Mouse (Mus musculus) liver, adult 2 months (tissue): ENCODE measurements at regions not wholly inside any gene's neighbourhood (a gene's known extent, or its start where the extent isn't known, plus 50 kb on each side); places are given as distances from the start of the nearest gene placed in this dataset.

ENCODE experiments used
- DNase-seq: peaks from one replicate; pipeline ENCODE4 v3.0.0-alpha.2; 2011; ENCODE audit warnings: low read depth, low spot score; ENCODE audit errors: extremely low read depth
- H3K27ac ChIP-seq: fragments of 200-500 bp; replicated peaks from 2 replicates; pipeline ENCODE4 v1.5.1; 2012; ENCODE audit warnings: low read depth, mild to moderate bottlenecking, control low read depth, inconsistent platforms, low read length; ENCODE audit not compliant: insufficient read depth
- H3K27me3 ChIP-seq: fragments of 200-500 bp; 2 replicates; pipeline ENCODE4 v1.6.1; 2012; ENCODE audit warnings: mild to moderate bottlenecking, moderate library complexity, low read length, inconsistent platforms; ENCODE audit not compliant: control insufficient read depth, insufficient read depth
- H3K36me3 ChIP-seq: fragments of 200-500 bp; 2 replicates; pipeline ENCODE4 v1.6.1; 2012; ENCODE audit warnings: low read length, inconsistent platforms; ENCODE audit not compliant: control insufficient read depth, insufficient read depth
- H3K4me1 ChIP-seq: fragments of 200-500 bp; 2 replicates; pipeline ENCODE4 v1.6.1; 2011; ENCODE audit warnings: low read length; ENCODE audit not compliant: control insufficient read depth, insufficient read depth
- H3K4me3 ChIP-seq: fragments of 200-500 bp; 2 replicates; pipeline ENCODE4 v1.5.1; 2011; ENCODE audit warnings: low read depth, mild to moderate bottlenecking, control low read depth, low read length, moderate library complexity; ENCODE audit not compliant: insufficient read depth
- H3K79me2 ChIP-seq: fragments of 200-500 bp; 2 replicates; pipeline ENCODE4 v1.6.1; 2012; ENCODE audit warnings: inconsistent platforms, mild to moderate bottlenecking, low read length, moderate library complexity; ENCODE audit not compliant: control insufficient read depth, insufficient read depth
- H3K9ac ChIP-seq: fragments of 200-500 bp; 2 replicates; pipeline ENCODE4 v1.6.1; 2012; ENCODE audit warnings: low read depth, mild to moderate bottlenecking, control low read depth, inconsistent platforms, low read length
- CTCF ChIP-seq: fragments of 200-500 bp; IDR thresholded peaks from 2 replicates; pipeline ENCODE4 v1.5.1; 2011; ENCODE audit warnings: low read depth, low read length, control low read depth
- POLR2A ChIP-seq: fragments of 200-500 bp; IDR thresholded peaks from 2 replicates; pipeline ENCODE4 v1.6.1; 2011; ENCODE audit warnings: low read length, control low read depth; ENCODE audit not compliant: insufficient read depth; ENCODE audit errors: extremely low read depth
- WGBS: fragments of 180-500 bp; shearing (Covaris S2); methylation state at CpG from one replicate; pipeline ENCODE4 v1.1.7; 2018; 5-methylcytosine and 5-hydroxymethylcytosine counted together

DNA sequence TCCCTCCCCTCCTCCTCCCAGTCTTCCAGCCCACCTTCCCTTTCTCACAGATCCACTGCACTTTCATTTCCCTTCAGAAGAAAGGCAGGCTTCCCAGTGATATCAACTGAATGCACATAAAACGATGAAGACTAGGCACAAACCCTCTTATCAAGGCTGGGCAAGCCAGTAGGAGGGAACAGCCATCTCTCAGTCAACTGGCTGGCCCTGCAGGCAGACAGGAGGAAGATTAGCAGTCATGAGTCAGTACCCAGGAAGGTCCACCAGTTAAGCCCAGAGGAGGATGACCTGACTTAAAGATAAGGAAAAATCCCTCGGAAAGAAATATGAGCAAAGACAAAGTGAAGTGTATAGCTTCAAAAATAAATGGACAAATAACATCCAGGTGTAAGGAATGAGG is 337.4 kb upstream of the Ube2e3 start:
- no peak overlapping the region for H3K9ac ChIP-seq
- H3K27ac ChIP-seq, result no peak overlapping the region
- WGBS, result 54% methylated on average over 2 of the region's 2 CpGs
- H3K36me3 ChIP-seq, result no peaks in the 10 kb centered on the region
- no peak for DNase-seq
- H3K4me1 ChIP-seq, result no peaks in the 10 kb centered on the region
- H3K4me3 ChIP-seq, result no peak overlapping the region
- no peaks in the 10 kb centered on the region for H3K79me2 ChIP-seq
- no peak for TF ChIP-seq POLR2A
- no peak for TF ChIP-seq CTCF
- H3K27me3 ChIP-seq, result no peaks in the 10 kb centered on the region

DNA sequence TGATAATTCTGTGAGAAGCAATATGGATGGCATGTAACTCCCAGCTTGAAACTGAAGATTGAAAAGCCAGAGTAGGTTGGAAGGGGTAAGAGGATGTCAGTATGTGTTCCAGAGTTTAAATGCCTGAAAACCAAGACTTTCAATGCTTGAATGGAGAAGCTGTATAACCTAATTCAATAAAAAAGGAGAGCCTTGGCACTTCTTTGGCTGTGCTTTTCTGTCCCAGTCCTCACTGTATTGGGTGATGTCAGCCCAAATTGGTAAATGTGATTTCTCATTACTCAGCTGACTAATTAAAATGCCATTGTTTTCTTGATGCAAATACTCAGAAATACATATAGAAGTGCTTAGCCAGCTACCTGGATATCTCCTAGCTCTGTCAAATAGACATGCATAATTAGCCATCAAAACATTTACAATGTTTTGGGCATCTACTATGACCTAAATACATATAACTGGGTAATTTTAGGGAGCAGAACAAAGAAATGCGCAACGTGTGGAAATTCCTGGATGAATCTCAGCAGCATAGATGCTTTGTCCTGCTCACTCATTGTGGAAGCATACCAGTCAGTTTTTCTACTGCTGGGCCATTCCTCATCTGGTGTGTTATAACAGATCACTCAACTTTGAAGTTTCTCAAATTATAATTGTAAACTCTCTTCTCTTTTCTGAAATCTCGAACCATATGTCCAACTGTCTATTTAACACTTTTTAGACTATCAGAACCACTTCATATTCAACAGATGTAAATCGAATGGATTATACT is 347.5 kb upstream of the Ube2e3 start:
- TF ChIP-seq CTCF, result no peak
- TF ChIP-seq POLR2A, result no peak
- Histone ChIP-seq H3K4me1 (no peaks in the 10 kb centered on the region), H3K36me3 (no peaks in the 10 kb centered on the region), H3K27ac (no peak overlapping the region), H3K79me2 (no peaks in the 10 kb centered on the region), H3K27me3 (no peaks in the 10 kb centered on the region), H3K9ac (no peak overlapping the region), H3K4me3 (no peak overlapping the region)
- DNase-seq, result no peak
- WGBS, result 82% methylated on average over 4 of the region's 4 CpGs

DNA sequence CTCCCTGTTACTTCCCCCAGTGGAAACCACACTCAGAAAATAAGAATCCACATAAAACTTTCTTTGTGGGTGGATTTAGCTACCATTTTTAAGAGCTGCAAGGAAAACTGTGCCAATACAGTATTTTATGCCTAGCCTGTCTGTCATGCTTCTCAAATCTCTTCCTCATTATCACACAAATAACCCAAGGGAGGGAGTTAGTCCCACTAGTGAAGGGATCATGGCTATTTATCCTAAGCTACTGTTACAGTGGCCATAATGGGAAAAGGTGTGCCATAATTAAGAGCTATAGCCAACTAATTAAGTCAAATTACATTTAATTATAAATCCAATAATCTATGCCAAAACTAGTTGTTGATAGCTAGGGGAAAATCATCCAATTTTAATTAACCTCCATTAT is 374.8 kb upstream of the Ube2e3 start:
- no peaks in the 10 kb centered on the region for H3K36me3 ChIP-seq
- H3K79me2 ChIP-seq, result no peaks in the 10 kb centered on the region
- H3K9ac ChIP-seq, result no peak overlapping the region
- no peaks in the 10 kb centered on the region for H3K4me1 ChIP-seq
- H3K27me3 ChIP-seq, result no peaks in the 10 kb centered on the region
- DNase-seq, result no peak
- TF ChIP-seq CTCF (no peak), POLR2A (no peak)
- H3K4me3 ChIP-seq, result no peak overlapping the region
- no peak overlapping the region for H3K27ac ChIP-seq

DNA sequence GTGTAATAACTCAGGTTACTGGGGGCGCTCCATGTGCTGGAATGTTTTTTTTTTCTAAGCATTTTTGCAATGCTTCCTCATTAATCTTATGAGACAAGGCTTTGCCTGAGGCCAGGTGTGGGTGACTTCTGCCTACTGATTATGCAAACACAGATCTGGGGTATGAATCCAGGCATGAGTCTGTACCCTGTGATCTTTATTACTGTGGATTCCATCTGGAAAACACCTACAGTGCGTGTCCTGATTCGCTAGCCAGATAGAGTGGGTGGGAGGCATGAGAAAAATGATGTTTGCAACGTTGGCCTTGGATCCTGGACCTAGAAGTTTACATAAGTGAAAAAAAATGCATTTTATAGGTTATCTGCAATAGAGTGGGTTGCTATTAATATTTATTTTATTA is 387.9 kb upstream of the Ube2e3 start:
- Histone ChIP-seq H3K4me1 (no peaks in the 10 kb centered on the region), H3K27ac (no peak overlapping the region)

DNA sequence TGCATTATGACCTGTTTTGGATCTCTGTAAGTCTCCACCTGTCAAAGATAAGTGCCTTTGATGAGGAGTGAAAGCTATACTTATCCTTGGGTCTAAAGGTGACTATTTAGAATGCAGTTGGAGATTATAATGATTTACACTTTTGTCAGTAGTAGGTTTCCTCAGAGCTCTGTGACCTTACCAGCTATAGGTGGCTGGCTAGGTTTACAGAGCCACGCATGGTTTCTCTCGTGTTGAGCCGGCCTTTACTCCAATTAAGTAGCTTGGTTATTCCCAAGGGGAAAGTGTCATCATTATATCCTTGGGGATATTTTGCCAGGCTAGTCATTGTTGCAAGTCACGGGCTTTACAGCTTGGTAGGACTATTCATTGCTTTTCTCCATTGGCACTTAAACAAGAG is 408.5 kb upstream of the Ube2e3 start:
- no peaks in the 10 kb centered on the region for H3K4me1 ChIP-seq
- no peaks in the 10 kb centered on the region for H3K79me2 ChIP-seq
- H3K4me3 ChIP-seq, result no peak overlapping the region
- 85% methylated on average over 4 of the region's 4 CpGs for WGBS
- no peak for DNase-seq
- H3K9ac ChIP-seq, result no peak overlapping the region
- H3K27ac ChIP-seq, result no peak overlapping the region
- no peaks in the 10 kb centered on the region for H3K27me3 ChIP-seq
- H3K36me3 ChIP-seq, result no peaks in the 10 kb centered on the region
- no peak for TF ChIP-seq POLR2A
- no peak for TF ChIP-seq CTCF

More for the DNA sequence above, 387.9 kb upstream of the Ube2e3 start:
- no peaks in the 10 kb centered on the region for H3K27me3 ChIP-seq
- TF ChIP-seq POLR2A (no peak), CTCF (no peak)
- DNase-seq, result no peak
- no peaks in the 10 kb centered on the region for H3K36me3 ChIP-seq
- WGBS, result 80% methylated on average over 4 of the region's 4 CpGs
- H3K9ac ChIP-seq, result no peak overlapping the region
- H3K79me2 ChIP-seq, result no peaks in the 10 kb centered on the region
- H3K4me3 ChIP-seq, result no peak overlapping the region

DNA sequence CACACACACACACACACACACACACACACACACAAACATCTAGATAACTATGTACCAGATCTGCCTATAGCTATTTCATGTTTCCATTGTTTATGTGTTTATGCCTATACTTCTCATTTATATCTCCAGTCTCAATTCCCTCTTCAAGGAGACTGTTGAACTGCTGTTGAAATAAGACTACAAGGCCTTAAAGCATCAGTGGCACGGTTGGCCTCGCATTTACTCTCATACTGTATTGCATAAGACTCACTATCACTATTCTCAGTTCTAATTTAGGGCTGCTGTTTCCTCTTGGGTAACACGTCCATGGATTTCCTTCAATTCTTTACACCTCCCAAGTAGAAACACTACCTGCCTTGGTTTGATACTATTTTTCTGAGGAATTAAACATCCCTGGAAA is 414.5 kb upstream of the Ube2e3 start:
- no peak for DNase-seq
- whole genome bisulfite sequencing, result 64% methylated on average over 3 of the region's 3 CpGs
- Histone ChIP-seq H3K4me1 (no peaks in the 10 kb centered on the region), H3K27ac (no peak overlapping the region), H3K36me3 (no peaks in the 10 kb centered on the region), H3K27me3 (no peaks in the 10 kb centered on the region), H3K79me2 (no peaks in the 10 kb centered on the region), H3K4me3 (no peak overlapping the region), H3K9ac (no peak overlapping the region)
- no peak for TF ChIP-seq CTCF
- no peak for TF ChIP-seq POLR2A
